Mouse (Mus musculus): Measurements from ENCODE around the gene Ttc27.

GRCm38 (mm10) chr17:74879768-74880167, 162.2 kb downstream of the Ttc27 start:
- TF ChIP-seq POLR2A (IDR thresholded peaks at IDR 0.05; ENCODE audit: borderline replicate concordance, extremely low read depth, insufficient read depth, insufficient read length, poor library complexity, severe bottlenecking) (no peak), CTCF (IDR thresholded peaks at IDR 0.05; ENCODE audit: borderline replicate concordance, extremely low read depth, insufficient read depth, insufficient read length) (no peak)
